Mouse (Mus musculus) forebrain, embryonic 13.5 days (tissue): ENCODE results near the gene 2010300C02Rik. TPM values are rescaled to one million over a fixed set of nuclear protein-coding genes. Genes with fewer than 3 reads are reported as not detected.

Experiments used
- ATAC-seq: fragments of 200-750 bp; cut with Nextera tagmentation; 2 replicates; pipeline ENCODE4 v1.8.0; 2017
- H3K27ac ChIP-seq: fragments of 300-500 bp; sonication (generic); 2 replicates; pipeline ENCODE4 v1.5.1; 2015; ENCODE audit warnings: inconsistent platforms, mild to moderate bottlenecking, moderate library complexity
- H3K27me3 ChIP-seq: fragments of 300-500 bp; sonication (generic); 2 replicates; pipeline ENCODE4 v1.6.1; 2015; ENCODE audit warnings: mild to moderate bottlenecking, inconsistent platforms
- H3K36me3 ChIP-seq: fragments of 300-500 bp; sonication (generic); 2 replicates; pipeline ENCODE4 v1.6.1; 2015; ENCODE audit warnings: mild to moderate bottlenecking, inconsistent platforms; ENCODE audit not compliant: poor library complexity, severe bottlenecking
- H3K4me1 ChIP-seq: fragments of 300-500 bp; sonication (generic); 2 replicates; pipeline ENCODE4 v1.6.1; 2015; ENCODE audit warnings: inconsistent platforms
- H3K4me2 ChIP-seq: fragments of 300-500 bp; sonication (generic); 2 replicates; pipeline ENCODE4 v1.6.1; 2015; ENCODE audit warnings: inconsistent platforms, mild to moderate bottlenecking, moderate library complexity
- H3K4me3 ChIP-seq: fragments of 300-500 bp; sonication (generic); 2 replicates; pipeline ENCODE4 v1.5.1; 2015; ENCODE audit warnings: mild to moderate bottlenecking, inconsistent platforms
- H3K9ac ChIP-seq: fragments of 300-500 bp; sonication (generic); 2 replicates; pipeline ENCODE4 v1.6.1; 2015; ENCODE audit warnings: mild to moderate bottlenecking, inconsistent platforms
- H3K9me3 ChIP-seq: fragments of 300-500 bp; sonication (generic); replicated peaks from 2 replicates; pipeline ENCODE4 v1.6.1; 2016; ENCODE audit warnings: inconsistent platforms
- WGBS: fragments of 180-500 bp; shearing (Covaris S2); methylation state at CpG from one replicate; pipeline ENCODE4 v1.1.7; 2015; 5-methylcytosine and 5-hydroxymethylcytosine counted together
- polyA plus RNA-seq: library from polyadenylated mRNA; unstranded; fragments of >200 nt; fragmentation: Nextera tagmentation; extraction: Ambion mirVana; gene quantifications from 2 replicates; pipeline ENCODE4 v1.2.1, GENCODE M21; 2015

Gene 2010300C02Rik
- polyA plus RNA-seq, 1 experiment from 2014 or later: 0.62 TPM

DNA sequence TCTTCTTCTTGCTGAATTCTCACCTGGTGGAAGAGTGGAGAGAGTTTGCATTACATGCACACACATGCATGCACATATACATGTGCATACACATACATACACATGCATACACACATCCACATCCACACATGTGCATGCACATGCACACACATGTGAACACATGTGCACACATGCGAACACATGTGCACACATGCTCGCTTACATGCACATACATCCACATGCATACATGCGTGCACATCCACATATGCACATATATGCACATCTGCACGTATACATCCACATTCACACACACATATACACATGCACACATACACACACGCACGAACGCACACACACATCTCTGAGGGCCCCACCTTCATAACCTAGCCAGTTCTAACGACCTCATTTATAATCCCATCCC, 136.7 kb downstream of the 2010300C02Rik start:
- Histone ChIP-seq H3K4me1 (no peaks in the 10 kb centered on the region), H3K9me3 (no peaks in the 10 kb centered on the region), H3K36me3 (no peaks in the 10 kb centered on the region), H3K27ac (no peak overlapping the region), H3K27me3 (no peaks in the 10 kb centered on the region), H3K9ac (no peak overlapping the region), H3K4me3 (no peak overlapping the region), H3K4me2 (no peak overlapping the region)
- ATAC-seq: no peak
- WGBS: 93% methylated on average over 8 of the region's 8 CpGs

DNA sequence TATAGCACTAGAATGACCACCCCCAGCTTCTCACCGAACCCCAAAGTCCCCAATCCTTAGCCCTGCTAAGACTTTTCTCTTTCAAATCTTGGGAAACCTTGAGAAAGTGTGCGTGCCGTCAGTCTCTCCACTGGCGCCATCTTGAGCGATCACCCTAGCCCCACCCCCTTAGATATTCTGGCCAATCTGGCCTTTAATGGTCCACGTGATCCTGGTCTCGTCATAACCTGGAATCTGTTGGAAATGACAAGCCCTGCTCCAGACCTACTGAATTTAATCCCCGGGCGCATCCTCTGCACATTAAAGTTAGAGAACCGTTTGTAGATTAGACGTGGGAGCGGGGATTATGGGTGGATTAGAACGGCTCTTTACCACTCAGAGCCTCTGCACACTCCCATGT, 140.2 kb downstream of the 2010300C02Rik start:
- H3K36me3 ChIP-seq: no peaks in the 10 kb centered on the region
- no peaks in the 10 kb centered on the region for H3K4me1 ChIP-seq
- H3K9ac ChIP-seq: no peak overlapping the region
- H3K4me2 ChIP-seq: no peak overlapping the region
- WGBS: 93% methylated on average over 13 of the region's 13 CpGs
- H3K9me3 ChIP-seq: no peaks in the 10 kb centered on the region; the same call in 1 of the 2 replicates
- H3K27me3 ChIP-seq: no peaks in the 10 kb centered on the region
- H3K27ac ChIP-seq: no peak overlapping the region
- ATAC-seq: no peak
- no peak overlapping the region for H3K4me3 ChIP-seq

DNA sequence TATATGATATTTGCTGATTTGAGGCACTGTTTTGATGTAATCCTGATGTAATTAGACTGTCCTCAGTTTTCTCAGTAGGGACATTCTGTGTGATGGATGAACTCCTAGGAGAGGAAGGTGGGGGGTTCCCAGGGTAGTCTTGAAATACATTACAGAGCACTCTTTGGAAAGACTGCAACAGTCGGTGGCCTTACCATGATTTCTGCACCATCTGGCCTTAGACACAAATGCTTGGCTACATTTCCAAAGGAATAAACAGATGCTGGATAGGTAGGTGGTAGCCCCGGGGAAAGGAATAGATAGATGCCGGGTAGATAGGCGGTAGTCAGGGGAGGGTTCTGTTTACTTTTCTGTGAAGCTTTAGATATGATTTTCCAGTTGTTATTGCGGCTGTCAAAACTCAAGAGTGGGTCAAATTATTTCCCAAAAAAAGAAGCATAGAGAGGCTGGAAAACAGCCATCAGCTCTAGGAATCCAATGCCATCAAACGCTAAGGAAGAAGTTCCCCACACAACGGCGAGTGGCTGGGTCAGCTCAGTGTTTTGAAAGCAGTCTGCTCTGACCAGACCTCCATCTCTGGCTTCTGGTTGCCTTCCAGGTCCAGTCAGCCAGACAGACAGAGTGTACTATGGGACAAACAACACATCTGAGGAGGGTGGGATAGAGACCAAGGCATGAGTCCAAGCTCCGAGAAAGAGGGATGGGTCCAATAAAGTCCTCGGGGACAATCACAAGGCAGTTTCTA, 147.2 kb downstream of the 2010300C02Rik start:
- WGBS: 91% methylated on average over 10 of the region's 10 CpGs
- Histone ChIP-seq H3K9ac (no peak overlapping the region), H3K27me3 (no peaks in the 10 kb centered on the region), H3K9me3 (no peaks in the 10 kb centered on the region; the same call in 1 of the 2 replicates), H3K27ac (no peak overlapping the region), H3K4me3 (no peak overlapping the region), H3K36me3 (no peaks in the 10 kb centered on the region), H3K4me2 (no peak overlapping the region), H3K4me1 (no peaks in the 10 kb centered on the region)
- no peak for ATAC-seq

DNA sequence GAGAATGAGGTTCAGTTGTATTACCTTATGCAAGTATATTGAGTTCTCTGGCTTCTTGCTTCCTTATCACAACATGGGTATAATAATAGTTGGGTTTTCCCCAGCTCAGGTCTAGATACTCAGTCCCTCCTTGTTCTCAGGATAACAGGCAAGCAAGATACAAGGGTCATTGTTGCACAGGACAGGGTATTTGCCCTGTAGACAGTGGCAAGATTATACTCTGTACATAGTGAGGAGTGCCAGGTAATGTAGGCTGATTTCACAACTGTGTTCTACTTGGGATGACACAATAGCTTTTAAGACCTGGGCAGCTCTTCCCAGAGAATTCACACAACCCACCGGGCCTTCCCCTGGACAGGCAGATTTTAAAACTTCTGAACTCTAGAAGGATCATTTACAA, 151.5 kb downstream of the 2010300C02Rik start:
- no peak overlapping the region for H3K27ac ChIP-seq
- H3K9me3 ChIP-seq: no peaks in the 10 kb centered on the region
- no peaks in the 10 kb centered on the region for H3K36me3 ChIP-seq
- no peak overlapping the region for H3K4me2 ChIP-seq
- H3K27me3 ChIP-seq: no peaks in the 10 kb centered on the region
- ATAC-seq: no peak
- H3K4me3 ChIP-seq: no peak overlapping the region
- 93% methylated on average over 1 of the region's 1 CpGs for WGBS
- H3K9ac ChIP-seq: no peak overlapping the region
- H3K4me1 ChIP-seq: no peaks in the 10 kb centered on the region

DNA sequence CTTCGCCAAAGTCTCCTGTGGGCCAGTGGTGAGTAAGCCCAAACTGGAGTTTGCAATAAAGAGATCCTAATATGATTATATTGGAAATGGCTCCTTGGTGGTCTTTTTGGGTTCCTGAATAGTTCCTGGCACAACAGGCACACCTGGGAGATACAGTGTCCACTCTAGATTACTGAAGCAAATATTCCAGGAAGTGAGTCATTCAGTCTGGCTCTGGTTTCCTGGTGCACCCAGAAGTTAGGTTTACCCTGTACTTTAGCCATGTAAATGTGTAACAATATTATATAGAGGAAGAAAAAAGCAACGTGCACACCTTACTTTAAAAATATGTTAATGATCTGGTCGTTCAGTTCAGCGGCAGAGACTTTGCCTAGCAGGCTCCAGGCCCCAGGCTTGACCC, 153.1 kb downstream of the 2010300C02Rik start:
- no peak for ATAC-seq
- H3K9me3 ChIP-seq: no peaks in the 10 kb centered on the region

DNA sequence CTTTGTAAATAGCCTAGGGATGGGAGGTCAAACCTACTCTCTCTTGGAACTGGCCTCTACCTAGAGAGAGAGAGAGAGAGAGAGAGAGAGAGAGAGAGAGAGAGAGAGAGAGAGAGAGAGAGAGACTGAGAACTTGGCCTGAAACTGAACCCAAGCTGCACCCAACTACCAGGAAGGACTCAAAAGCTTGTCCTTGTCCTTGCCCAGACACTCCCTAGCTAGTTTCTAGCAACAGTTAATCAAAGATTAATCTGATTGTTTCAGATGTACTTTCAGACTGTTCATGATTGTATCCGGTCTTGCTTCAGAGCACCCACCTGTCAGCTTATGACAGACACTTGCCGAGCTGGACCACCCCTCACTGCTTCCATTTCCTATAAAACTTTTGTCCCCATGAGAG, 153.5 kb downstream of the 2010300C02Rik start:
- WGBS: 88% methylated on average over 2 of the region's 2 CpGs
- Histone ChIP-seq H3K27ac (no peak overlapping the region), H3K9ac (no peak overlapping the region), H3K36me3 (no peaks in the 10 kb centered on the region), H3K4me1 (no peaks in the 10 kb centered on the region), H3K4me2 (no peak overlapping the region), H3K27me3 (no peaks in the 10 kb centered on the region), H3K9me3 (no peaks in the 10 kb centered on the region), H3K4me3 (no peak overlapping the region)
- no peak for ATAC-seq

More for the DNA sequence above, 153.1 kb downstream of the 2010300C02Rik start:
- Histone ChIP-seq H3K27ac (no peak overlapping the region), H3K9ac (no peak overlapping the region), H3K4me3 (no peak overlapping the region), H3K4me1 (no peaks in the 10 kb centered on the region), H3K36me3 (no peaks in the 10 kb centered on the region), H3K27me3 (no peaks in the 10 kb centered on the region), H3K4me2 (no peak overlapping the region)
- 86% methylated on average over 4 of the region's 4 CpGs for WGBS

DNA sequence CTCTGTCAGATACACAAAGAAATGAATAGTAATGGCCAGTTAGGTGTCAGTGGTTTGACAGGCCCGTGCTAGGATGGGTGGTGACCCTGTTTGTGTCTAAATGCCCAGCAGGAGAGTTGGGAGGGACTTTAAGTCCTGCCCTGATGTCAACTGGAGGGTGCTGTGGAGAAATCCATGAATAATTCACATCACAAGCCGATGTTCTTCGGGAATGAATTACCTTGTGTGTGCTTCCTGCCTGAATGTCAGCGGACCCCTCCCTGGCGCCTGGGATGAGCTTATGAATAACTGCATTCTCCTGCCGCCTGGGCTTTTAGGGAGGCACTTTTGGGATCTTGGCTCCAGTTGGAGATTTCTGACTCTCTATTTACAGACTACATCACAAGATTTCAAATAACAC, 154.5 kb downstream of the 2010300C02Rik start:
- Histone ChIP-seq H3K27ac (no peak overlapping the region), H3K4me1 (no peaks in the 10 kb centered on the region), H3K9me3 (no peaks in the 10 kb centered on the region), H3K27me3 (no peaks in the 10 kb centered on the region), H3K4me2 (no peak overlapping the region), H3K9ac (no peak overlapping the region), H3K4me3 (no peak overlapping the region), H3K36me3 (no peaks in the 10 kb centered on the region)
- no peak for ATAC-seq
- WGBS: 41% methylated on average over 6 of the region's 6 CpGs

DNA sequence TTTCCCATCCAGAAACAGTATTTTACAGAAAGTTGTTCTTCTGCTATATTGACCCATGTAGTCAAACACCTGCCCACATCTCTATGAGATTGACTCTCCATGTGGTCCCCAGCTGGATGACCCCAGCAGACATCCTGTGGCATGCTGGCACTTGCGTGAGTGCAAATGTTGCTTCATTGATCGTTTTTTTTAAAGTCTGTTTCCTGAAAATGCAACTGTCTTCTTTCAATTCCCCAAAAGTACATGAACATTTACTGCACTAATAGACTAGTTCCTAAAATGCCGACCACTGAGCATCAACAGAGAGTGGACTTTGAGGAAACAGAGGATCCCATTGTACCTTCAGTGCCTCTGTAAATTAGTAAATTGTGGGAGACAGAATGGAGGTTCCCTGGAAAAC, 157.9 kb downstream of the 2010300C02Rik start:
- H3K9me3 ChIP-seq: no peaks in the 10 kb centered on the region
- H3K27ac ChIP-seq: no peak overlapping the region
- H3K4me1 ChIP-seq: no peaks in the 10 kb centered on the region
- H3K36me3 ChIP-seq: no peaks in the 10 kb centered on the region
- WGBS: 86% methylated on average over 3 of the region's 3 CpGs
- no peaks in the 10 kb centered on the region for H3K27me3 ChIP-seq
- ATAC-seq: no peak
- no peak overlapping the region for H3K9ac ChIP-seq
- no peak overlapping the region for H3K4me2 ChIP-seq
- H3K4me3 ChIP-seq: no peak overlapping the region

Other genes with a start within 250 kb of the 2010300C02Rik start
- gene Mgat4a, start 179.1 kb downstream of the 2010300C02Rik start, polyA plus RNA-seq: 5.0 and 6.9 TPM in 2 replicates
- 18.9 and 21.3 TPM in 2 replicates for gene Tsga10, start 146.3 kb upstream of the 2010300C02Rik start, polyA plus RNA-seq
- gene Lipt1, start 151.7 kb upstream of the 2010300C02Rik start, polyA plus RNA-seq: 7.1 and 8.0 TPM in 2 replicates
- gene Mitd1, start 170.3 kb upstream of the 2010300C02Rik start, polyA plus RNA-seq: 17.9 and 19.3 TPM in 2 replicates
- gene Mrpl30, start 170.4 kb upstream of the 2010300C02Rik start, polyA plus RNA-seq: 249 and 253 TPM in 2 replicates
- not detected in 2 replicates for gene Lyg2, start 196.4 kb upstream of the 2010300C02Rik start, polyA plus RNA-seq
- not detected in 2 replicates for gene Lyg1, start 237.7 kb upstream of the 2010300C02Rik start, polyA plus RNA-seq